ENCODE assay signal across 9 mouse cellular contexts in the genomic region with DNA sequence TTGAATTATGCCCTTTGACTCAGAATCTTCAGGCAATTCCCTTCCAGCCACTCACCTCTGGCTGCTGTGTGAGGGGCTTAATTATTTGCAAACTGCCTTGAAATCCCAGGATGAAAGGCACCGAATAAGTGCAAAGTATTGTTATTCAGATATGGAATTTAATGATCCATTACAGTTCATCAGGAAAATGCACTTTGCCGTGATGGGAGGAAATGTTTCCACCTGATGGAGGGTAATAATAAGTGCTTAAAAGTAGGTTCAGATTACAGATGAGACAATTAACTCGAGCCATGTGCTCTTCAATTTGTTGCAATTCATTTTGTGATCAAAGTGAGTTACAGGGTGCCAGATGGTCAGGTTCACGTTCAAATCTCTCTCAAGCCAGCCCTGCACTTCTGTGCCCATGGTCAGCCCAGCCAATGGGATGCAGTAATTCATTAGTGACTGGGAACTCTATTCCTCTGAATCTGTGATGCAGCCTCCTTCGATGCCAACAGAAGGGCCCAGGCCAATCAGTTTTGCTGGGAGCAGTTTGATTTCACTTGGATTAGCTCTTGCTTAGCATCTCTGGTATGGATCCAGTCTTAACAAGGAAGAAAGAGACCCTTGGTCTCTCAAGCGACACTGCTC. TPM values are rescaled to one million over a fixed set of nuclear protein-coding genes. Genes with fewer than 3 reads are reported as not detected.
DNase-seq lines count a peak whose midpoint lies in the region; ATAC-seq and TF ChIP-seq lines count a peak whose summit lies in the region.
"Had no signal": no experiment of that assay in that cellular context is flagged by ENCODE, and none has a peak within 500 bp of the region (broad histone marks: within the 10 kb centered on the region; RNA-seq: fewer than 3 reads in every experiment).

No protein-coding gene starts in this region.

- no peaks in the 10 kb centered on the region for H3K9me3 ChIP-seq in forebrain, embryonic 12.5 days
- H3K9me3 ChIP-seq in limb, embryonic 13.5 days: no peaks in the 10 kb centered on the region
- H3K9me3 ChIP-seq: limb, embryonic 15.5 days had no signal

- no peak for TF ChIP-seq POLR2A in spleen, adult 2 months (IDR thresholded peaks at IDR 0.05; ENCODE audit: low read depth, low read length)

- ATAC-seq in forebrain, embryonic 12.5 days (ENCODE audit: low FRiP score): 0 out of 2 replicates have a peak, but pooled peaks have one; percentile 21
- ATAC-seq in limb, embryonic 13.5 days (ENCODE audit: low FRiP score, low read depth): no peak
- ATAC-seq in frontal cortex, adult (ENCODE audit: low TSS enrichment): no peak

- peaks cover 7% of the 10 kb centered on the region for H3K36me3 ChIP-seq in spleen, adult 2 months (ENCODE audit: control insufficient read depth, insufficient read depth, low read length)
- peaks cover 5% of the 10 kb centered on the region; the same call in 1 of the 2 replicates for H3K36me3 ChIP-seq in forebrain, embryonic 12.5 days (replicated peaks)
- H3K36me3 ChIP-seq in limb, embryonic 13.5 days: no peaks in the 10 kb centered on the region; the same call in 1 of the 2 replicates
- H3K36me3 ChIP-seq: limb, embryonic 15.5 days had no signal

- DNase-seq in spleen, adult 2 months (ENCODE audit: low read depth in 1 of 2, low spot score in 2 of 2): no peak
- no peak for DNase-seq in spleen, postnatal 14 days (ENCODE audit: low spot score in 2 of 2)
- DNase-seq in frontal cortex, postnatal 10 days (ENCODE audit: low spot score in 2 of 2): no peak
- DNase-seq in lung, postnatal 4 days: no peak
- DNase-seq: spleen, adult 18-20 months had no signal

- H3K27me3 ChIP-seq in spleen, adult 2 months (ENCODE audit: control insufficient read depth, insufficient read depth, low read length): no peaks in the 10 kb centered on the region
- H3K27me3 ChIP-seq in forebrain, embryonic 12.5 days: peaks cover 8% of the 10 kb centered on the region
- no peaks in the 10 kb centered on the region for H3K27me3 ChIP-seq in limb, embryonic 13.5 days
- H3K27me3 ChIP-seq: limb, embryonic 15.5 days had no signal

- no peak for TF ChIP-seq CTCF in spleen, adult 2 months (IDR thresholded peaks at IDR 0.05; ENCODE audit: extremely low read depth, insufficient read depth, insufficient read length, insufficient replicate concordance)

- peak overlapping the region; percentile 90 for H3K4me2 ChIP-seq in forebrain, embryonic 12.5 days
- H3K4me2 ChIP-seq in limb, embryonic 13.5 days (replicated peaks): peak overlapping the region; percentile 82

- no peak overlapping the region; the same call in 1 of the 2 replicates for H3K4me3 ChIP-seq in spleen, adult 2 months (ENCODE audit: extremely low read depth, insufficient read depth, insufficient read length)
- H3K4me3 ChIP-seq in forebrain, embryonic 12.5 days (replicated peaks): peak overlapping the region; percentile 91
- H3K4me3 ChIP-seq in limb, embryonic 13.5 days: peak overlapping the region; percentile 90; the same call in 1 of the 2 replicates
- H3K4me3 ChIP-seq: limb, embryonic 15.5 days had no signal

- H3K27ac ChIP-seq in spleen, adult 2 months (ENCODE audit: insufficient read depth, low read length): peak overlapping the region; percentile 33
- peak overlapping the region; percentile 88 for H3K27ac ChIP-seq in forebrain, embryonic 12.5 days
- H3K27ac ChIP-seq in limb, embryonic 13.5 days: no peak overlapping the region
- H3K27ac ChIP-seq: limb, embryonic 15.5 days had no signal

- 71% methylated on average over 6 of the region's 6 CpGs for WGBS in spleen, adult 2 months
- 16% methylated on average over 6 of the region's 6 CpGs for WGBS in forebrain, embryonic 12.5 days
- WGBS in limb, embryonic 13.5 days: 14% methylated on average over 6 of the region's 6 CpGs

- peak overlapping the region; percentile 91; the same call in 1 of the 2 replicates for H3K9ac ChIP-seq in forebrain, embryonic 12.5 days
- 0 out of 2 replicates have a peak overlapping the region, but pooled peaks have one; percentile 2 for H3K9ac ChIP-seq in limb, embryonic 13.5 days
- H3K9ac ChIP-seq: limb, embryonic 15.5 days had no signal

- peaks cover 14% of the 10 kb centered on the region for H3K4me1 ChIP-seq in spleen, adult 2 months (ENCODE audit: control insufficient read depth, insufficient read depth, insufficient read length)
- peaks cover 61% of the 10 kb centered on the region for H3K4me1 ChIP-seq in forebrain, embryonic 12.5 days
- H3K4me1 ChIP-seq in limb, embryonic 13.5 days: peaks cover 62% of the 10 kb centered on the region

RNA-seq across cellular contexts. Expression of a gene that starts 2.9 kb away (rescaled TPM):
- 14.1 and 16.5 TPM in 2 replicates for polyA plus RNA-seq in spleen, adult 2 months (2012; rRNA removed)
- polyA plus RNA-seq in forebrain, embryonic 12.5 days (2016; fragmentation: Nextera tagmentation; extraction: Ambion mirVana): 22.3 and 27.7 TPM in 2 replicates
- polyA plus RNA-seq in limb, embryonic 13.5 days (2015; fragmentation: Nextera tagmentation; extraction: Ambion mirVana): 9.2 and 12.2 TPM in 2 replicates
